Mouse (Mus musculus) liver, embryonic 15.5 days (tissue): ENCODE data around the gene Tmem183a. TPM values are rescaled to one million over a fixed set of nuclear protein-coding genes. Genes with fewer than 3 reads are reported as not detected.

Experiments
- ATAC-seq: fragments of 200-750 bp; cut with Nextera tagmentation; 2 replicates; pipeline ENCODE4 v1.8.0; 2017; ENCODE audit warnings: moderate number of reproducible peaks, mild to moderate bottlenecking, moderate library complexity; ENCODE audit not compliant: insufficient read depth
- H3K27ac ChIP-seq: fragments of 300-500 bp; sonication (generic); replicated peaks from 2 replicates; pipeline ENCODE4 v1.5.1; 2015; ENCODE audit warnings: mild to moderate bottlenecking, inconsistent platforms
- H3K27me3 ChIP-seq: fragments of 300-500 bp; sonication (generic); 2 replicates; pipeline ENCODE4 v1.6.1; 2015; ENCODE audit warnings: mild to moderate bottlenecking, inconsistent platforms
- H3K36me3 ChIP-seq: fragments of 300-500 bp; sonication (generic); replicated peaks from 2 replicates; pipeline ENCODE4 v1.6.1; 2015; ENCODE audit warnings: moderate library complexity, mild to moderate bottlenecking, inconsistent platforms
- H3K4me1 ChIP-seq: fragments of 300-500 bp; sonication (generic); replicated peaks from 2 replicates; pipeline ENCODE4 v1.6.1; 2015; ENCODE audit warnings: inconsistent platforms
- H3K4me2 ChIP-seq: fragments of 300-500 bp; sonication (generic); 2 replicates; pipeline ENCODE4 v1.6.1; 2015; ENCODE audit warnings: moderate library complexity, mild to moderate bottlenecking, inconsistent platforms
- H3K4me3 ChIP-seq: fragments of 300-500 bp; sonication (generic); replicated peaks from 2 replicates; pipeline ENCODE4 v1.5.1; 2015; ENCODE audit warnings: mild to moderate bottlenecking, inconsistent platforms
- H3K9ac ChIP-seq: fragments of 300-500 bp; sonication (generic); 2 replicates; pipeline ENCODE4 v1.6.1; 2015; ENCODE audit warnings: moderate library complexity, mild to moderate bottlenecking, inconsistent platforms
- H3K9me3 ChIP-seq: fragments of 300-500 bp; sonication (generic); replicated peaks from 2 replicates; pipeline ENCODE4 v1.6.1; 2016; ENCODE audit warnings: inconsistent platforms
- WGBS: fragments of 180-500 bp; shearing (Covaris S2); methylation state at CpG from one replicate; pipeline ENCODE4 v1.1.7; 2015; ENCODE audit warnings: mixed read lengths; ENCODE audit not compliant: insufficient replicate concordance; 5-methylcytosine and 5-hydroxymethylcytosine counted together
- polyA plus RNA-seq: library from polyadenylated mRNA; unstranded; fragments of >200 nt; fragmentation: Nextera tagmentation; extraction: Ambion mirVana; gene quantifications from 2 replicates; pipeline ENCODE4 v1.2.1, GENCODE M21; 2015

Gene Tmem183a
- 49.8 and 53.9 TPM in 2 replicates for polyA plus RNA-seq

DNA sequence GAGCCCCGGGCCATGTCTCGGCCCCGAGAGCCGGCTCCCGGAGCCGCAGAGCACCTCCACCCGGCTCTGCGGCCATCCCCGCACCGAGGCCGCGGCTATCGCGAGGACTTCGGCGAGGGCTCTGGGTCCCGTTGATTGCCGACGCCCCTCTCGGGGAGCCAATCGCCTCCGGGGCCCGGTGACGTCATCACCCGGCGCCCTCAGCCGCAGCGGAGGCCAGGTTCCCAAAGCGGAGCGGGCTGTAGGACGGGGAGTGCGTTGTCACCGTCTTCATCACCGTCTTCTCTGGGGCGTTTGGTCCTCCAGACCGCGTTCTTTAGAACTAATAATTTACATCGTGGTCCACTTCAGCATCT lies at the start of gene Tmem183a:
Gene Tmem183a, minus strand, starts transcription at position 123 of the 356 bp plus-strand sequence.
- H3K4me2 ChIP-seq: peak within 1 kb of the TSS; percentile 76
- ATAC-seq: peak; percentile 97
- peak within 1 kb of the TSS; percentile 89 for H3K9ac ChIP-seq
- no peaks in the 10 kb centered on the region for H3K27me3 ChIP-seq
- WGBS: under 1% methylated on average over 38 of the region's 38 CpGs
- no peaks in the 10 kb centered on the region for H3K9me3 ChIP-seq
- peaks cover 31% of the 10 kb centered on the region for H3K4me1 ChIP-seq
- peak within 1 kb of the TSS; percentile 91 for H3K4me3 ChIP-seq
- H3K27ac ChIP-seq: peak within 1 kb of the TSS; percentile 97
- peaks cover 37% of the 10 kb centered on the region for H3K36me3 ChIP-seq

DNA sequence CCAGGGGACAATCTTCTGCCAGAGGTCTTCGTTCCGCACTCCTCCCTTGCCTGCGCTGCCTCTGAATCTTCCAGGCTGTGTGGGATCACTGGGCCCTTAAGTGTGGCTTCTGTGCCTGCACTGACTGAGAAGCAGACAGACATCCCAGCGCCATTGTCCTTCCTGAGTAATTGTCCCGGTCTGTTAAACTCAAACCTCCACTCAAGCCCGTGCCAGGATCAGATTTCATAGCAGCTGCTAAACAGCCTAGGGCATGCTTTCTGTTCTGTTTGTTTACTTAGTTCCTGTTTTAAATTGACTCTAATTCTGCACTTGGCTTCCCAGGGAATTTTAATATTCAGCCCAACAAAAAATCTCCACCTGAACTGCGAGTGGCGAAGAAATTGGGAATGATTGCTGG lies 46.3 kb upstream of the Tmem183a start:
- H3K9me3 ChIP-seq: no peaks in the 10 kb centered on the region
- H3K36me3 ChIP-seq: peaks cover 33% of the 10 kb centered on the region
- H3K4me2 ChIP-seq: no peak overlapping the region
- H3K4me3 ChIP-seq: no peak overlapping the region
- no peak overlapping the region for H3K27ac ChIP-seq
- peaks cover 21% of the 10 kb centered on the region for H3K4me1 ChIP-seq
- WGBS: 82% methylated on average over 8 of the region's 8 CpGs
- no peaks in the 10 kb centered on the region for H3K27me3 ChIP-seq
- ATAC-seq: no peak
- no peak overlapping the region for H3K9ac ChIP-seq

GRCm38 (mm10) chr1:134406414-134406771 lies 44.6 kb upstream of the Tmem183a start:
- Histone ChIP-seq H3K4me2 (peak overlapping the region; percentile 95), H3K9ac (peak overlapping the region; percentile 87), H3K9me3 (no peaks in the 10 kb centered on the region), H3K36me3 (peaks cover 29% of the 10 kb centered on the region), H3K27me3 (no peaks in the 10 kb centered on the region), H3K27ac (peak overlapping the region; percentile 92), H3K4me3 (peak overlapping the region; percentile 93), H3K4me1 (peaks cover 21% of the 10 kb centered on the region)
- no peak; the same call in 1 of the 2 replicates for ATAC-seq
- 13% methylated on average over 8 of the region's 8 CpGs for WGBS

DNA sequence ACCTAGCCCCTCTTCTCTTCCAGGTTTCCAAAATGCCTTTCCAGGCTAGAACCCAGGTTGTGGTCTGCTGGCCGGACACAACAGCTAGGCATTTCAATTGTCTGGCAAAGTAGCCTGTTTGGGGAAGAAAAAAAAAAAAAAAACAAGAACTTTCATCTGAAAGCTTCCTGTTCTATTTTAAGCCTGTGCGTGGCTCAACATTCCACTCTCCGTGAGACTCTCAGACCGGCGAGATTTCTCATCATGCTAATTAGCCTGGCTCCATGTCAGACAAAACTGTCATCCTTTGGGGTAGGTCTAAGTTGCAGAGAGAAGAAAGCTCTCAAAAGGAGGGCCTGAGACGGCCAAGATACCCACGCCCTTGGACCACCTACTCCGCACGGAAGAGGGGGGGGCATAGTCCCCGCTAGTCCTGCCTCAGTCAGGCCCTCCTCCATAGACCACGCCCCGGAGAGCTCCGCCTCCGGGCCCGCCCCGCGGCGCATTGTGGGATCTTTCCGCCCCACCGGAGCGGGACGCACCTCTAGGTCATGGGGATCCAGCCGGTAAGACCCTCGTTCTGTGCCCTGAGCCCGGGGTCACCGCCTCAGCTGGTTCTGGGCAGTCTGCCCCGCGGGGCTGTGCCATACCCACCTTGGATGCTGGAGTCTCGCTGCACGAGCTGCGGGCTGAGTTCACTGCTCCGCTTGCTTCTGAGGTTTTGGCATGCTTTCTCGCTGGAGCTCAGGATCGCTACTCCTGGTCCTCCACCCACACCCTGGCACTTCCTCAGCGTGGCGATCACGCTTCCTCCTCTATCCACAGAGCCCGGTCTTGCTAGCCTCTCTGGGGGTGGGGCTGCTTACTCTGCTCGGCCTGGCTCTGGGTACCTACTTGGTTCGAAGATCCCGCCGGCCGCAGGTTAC lies 44.0 kb upstream of the Tmem183a start, which contains the start of gene Cyb5r1:
Gene Cyb5r1, plus strand, starts transcription at position 51 of the 905 bp plus-strand sequence.
- no peaks in the 10 kb centered on the region for H3K9me3 ChIP-seq
- ATAC-seq: peak; percentile 95
- peaks cover 27% of the 10 kb centered on the region for H3K36me3 ChIP-seq
- peak within 1 kb of the TSS; percentile 87 for H3K9ac ChIP-seq
- peaks cover 21% of the 10 kb centered on the region for H3K4me1 ChIP-seq
- H3K4me2 ChIP-seq: peak within 1 kb of the TSS; percentile 95
- H3K27ac ChIP-seq: peak within 1 kb of the TSS; percentile 92
- H3K27me3 ChIP-seq: no peaks in the 10 kb centered on the region
- WGBS: under 1% methylated on average over 43 of the region's 43 CpGs
- peak within 1 kb of the TSS; percentile 93 for H3K4me3 ChIP-seq

DNA sequence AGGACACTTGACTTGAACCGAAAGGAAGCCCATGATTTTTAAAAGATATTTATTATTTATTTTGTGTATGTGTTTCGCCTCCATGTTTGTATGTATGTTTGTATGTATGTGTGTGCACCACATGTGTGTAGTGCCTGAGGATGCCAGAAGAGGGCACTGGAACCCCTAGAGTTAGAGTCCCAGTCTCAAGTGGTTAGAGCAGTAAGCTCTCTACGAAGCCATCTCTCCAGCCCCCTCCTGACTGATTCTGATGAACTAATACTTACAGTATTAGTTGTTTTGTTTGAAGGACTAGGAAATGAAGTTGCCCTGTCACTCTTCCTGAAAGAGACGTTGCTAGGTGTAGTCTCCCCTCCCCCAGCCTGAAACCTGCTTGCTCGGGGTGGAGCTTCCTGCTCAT lies 38.0 kb upstream of the Tmem183a start:
- no peaks in the 10 kb centered on the region for H3K36me3 ChIP-seq
- H3K4me3 ChIP-seq: no peak overlapping the region
- no peak overlapping the region for H3K9ac ChIP-seq
- H3K4me2 ChIP-seq: no peak overlapping the region
- no peak overlapping the region for H3K27ac ChIP-seq
- ATAC-seq: no peak
- H3K4me1 ChIP-seq: no peaks in the 10 kb centered on the region
- no peaks in the 10 kb centered on the region; the same call in 1 of the 2 replicates for H3K27me3 ChIP-seq
- 67% methylated on average over 5 of the region's 5 CpGs for WGBS
- H3K9me3 ChIP-seq: no peaks in the 10 kb centered on the region

GRCm38 (mm10) chr1:134398210-134398609 lies 36.4 kb upstream of the Tmem183a start:
- ATAC-seq: no peak

DNA sequence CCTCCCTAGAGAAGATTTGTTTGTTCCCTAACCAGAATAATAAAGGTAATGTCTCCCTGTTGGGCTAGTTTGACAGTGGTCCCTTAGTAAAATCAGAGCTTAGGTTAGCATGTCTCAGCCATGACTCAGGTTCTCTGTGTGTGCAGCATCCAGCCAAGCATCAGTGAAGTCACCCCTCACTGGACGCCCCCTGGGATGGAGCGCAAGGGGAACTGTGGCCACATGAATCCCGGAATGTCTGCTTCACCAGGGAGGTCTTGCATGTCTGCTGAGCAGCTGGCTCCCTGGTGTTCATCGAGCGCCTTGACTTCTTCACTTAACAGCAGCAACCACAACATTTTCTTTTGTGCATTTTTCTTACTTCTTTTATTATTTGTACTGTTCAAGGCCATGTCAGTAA lies 32.0 kb upstream of the Tmem183a start:
- ATAC-seq: no peak
- Histone ChIP-seq H3K4me1 (no peaks in the 10 kb centered on the region), H3K27me3 (peaks cover 20% of the 10 kb centered on the region), H3K4me2 (no peak overlapping the region), H3K36me3 (no peaks in the 10 kb centered on the region), H3K9me3 (no peaks in the 10 kb centered on the region), H3K27ac (no peak overlapping the region), H3K9ac (no peak overlapping the region), H3K4me3 (no peak overlapping the region)
- 54% methylated on average over 5 of the region's 5 CpGs for WGBS

More at GRCm38 (mm10) chr1:134398210-134398609, 36.4 kb upstream of the Tmem183a start:
- Histone ChIP-seq H3K36me3 (no peaks in the 10 kb centered on the region), H3K4me1 (no peaks in the 10 kb centered on the region), H3K9ac (no peak overlapping the region), H3K27ac (no peak overlapping the region), H3K9me3 (no peaks in the 10 kb centered on the region), H3K27me3 (peaks cover 4% of the 10 kb centered on the region), H3K4me2 (no peak overlapping the region), H3K4me3 (no peak overlapping the region)
- WGBS: 78% methylated on average over 12 of the region's 12 CpGs

- no peaks in the 10 kb centered on the region for H3K9me3 ChIP-seq
- peaks cover 50% of the 10 kb centered on the region for H3K27me3 ChIP-seq
- H3K4me1 ChIP-seq: peaks cover 7% of the 10 kb centered on the region; the same call in 1 of the 2 replicates
- no peak within 1 kb of the TSS for H3K4me2 ChIP-seq
- no peak within 1 kb of the TSS for H3K4me3 ChIP-seq
- no peaks in the 10 kb centered on the region for H3K36me3 ChIP-seq
- no peak for ATAC-seq
- WGBS: 93% methylated on average over 1 of the region's 1 CpGs
- H3K9ac ChIP-seq: no peak within 1 kb of the TSS
- no peak within 1 kb of the TSS for H3K27ac ChIP-seq
Observed at GRCm38 (mm10) chr1:134385666-134386065, 23.9 kb upstream of the Tmem183a start, which contains the start of gene 4933406M09Rik. TSS of gene 4933406M09Rik (plus strand) at chr1:134385940.

- Histone ChIP-seq H3K27me3 (peaks cover 50% of the 10 kb centered on the region), H3K9ac (no peak overlapping the region), H3K4me3 (no peak overlapping the region), H3K9me3 (no peaks in the 10 kb centered on the region), H3K27ac (no peak overlapping the region), H3K4me1 (peaks cover 7% of the 10 kb centered on the region; the same call in 1 of the 2 replicates), H3K36me3 (no peaks in the 10 kb centered on the region), H3K4me2 (no peak overlapping the region)
- ATAC-seq: no peak
Observed at GRCm38 (mm10) chr1:134385176-134385575, 23.4 kb upstream of the Tmem183a start.

DNA sequence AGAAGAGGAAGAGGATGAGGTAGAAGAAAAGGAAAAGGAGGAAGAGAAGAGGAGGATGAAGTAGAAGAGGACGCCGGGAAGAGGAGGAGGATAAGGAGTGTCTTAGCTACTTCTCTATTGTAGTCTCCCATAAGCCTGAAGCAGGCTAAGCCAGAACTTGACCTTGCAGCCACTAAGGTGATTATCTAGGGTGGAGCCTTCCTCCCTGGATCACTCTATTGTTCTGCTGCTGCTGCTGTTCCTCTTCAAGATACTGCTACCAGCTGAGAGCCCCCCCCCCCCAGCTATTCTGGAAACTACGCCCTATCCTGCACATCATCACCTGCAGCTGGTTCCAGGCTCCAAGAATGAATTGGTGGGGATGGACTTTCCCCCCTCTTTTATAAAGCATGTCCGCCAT lies 22.8 kb upstream of the Tmem183a start:
- WGBS: 70% methylated on average over 4 of the region's 4 CpGs

GRCm38 (mm10) chr1:134381795-134382625 lies 20.2 kb upstream of the Tmem183a start:
- Histone ChIP-seq H3K4me3 (no peak overlapping the region; the same call in 1 of the 2 replicates), H3K4me2 (peak overlapping the region; percentile 36), H3K9me3 (no peaks in the 10 kb centered on the region), H3K27ac (no peak overlapping the region), H3K36me3 (no peaks in the 10 kb centered on the region), H3K4me1 (peaks cover 7% of the 10 kb centered on the region; the same call in 1 of the 2 replicates), H3K27me3 (peaks cover 36% of the 10 kb centered on the region), H3K9ac (no peak overlapping the region)
- 5% methylated on average over 19 of the region's 19 CpGs for WGBS
- ATAC-seq: no peak

More for the DNA sequence above, 22.8 kb upstream of the Tmem183a start:
- Histone ChIP-seq H3K4me1 (peaks cover 7% of the 10 kb centered on the region; the same call in 1 of the 2 replicates), H3K27ac (no peak overlapping the region), H3K4me2 (no peak overlapping the region), H3K4me3 (no peak overlapping the region), H3K27me3 (peaks cover 45% of the 10 kb centered on the region), H3K9ac (no peak overlapping the region), H3K36me3 (no peaks in the 10 kb centered on the region), H3K9me3 (no peaks in the 10 kb centered on the region)
- ATAC-seq: no peak
